Mouse (Mus musculus): ENCODE data around the gene Rufy1.
"Not testable (repeated sequence)": the region's sequence is repeated elsewhere in the genome, so short reads cannot be mapped to it uniquely, and the experiment has no call there.

Gene Rufy1

GRCm38 (mm10) chr11:50430277-50431133, at the start of gene Rufy1:
Gene Rufy1, minus strand, starts transcription at chr11:50431125.
- peak; percentile 79 to 85 for DNase-seq (ENCODE audit: low spot score in 2 of 2)

GRCm38 (mm10) chr11:50478072-50478471, 47.1 kb upstream of the Rufy1 start:
- DNase-seq (ENCODE audit: low spot score in 2 of 2) = no peak

- peak in 1 of 2 experiments; percentile 14 for DNase-seq (ENCODE audit: low spot score in 2 of 2)
Observed at GRCm38 (mm10) chr11:50477486-50478070, 46.7 kb upstream of the Rufy1 start.

- no peak for DNase-seq (ENCODE audit: low spot score in 2 of 2)
Observed at GRCm38 (mm10) chr11:50476971-50477370, 46.0 kb upstream of the Rufy1 start.

- no peak for DNase-seq (ENCODE audit: low spot score in 2 of 2)
Observed at GRCm38 (mm10) chr11:50473933-50474332, 43.0 kb upstream of the Rufy1 start.

GRCm38 (mm10) chr11:50472161-50472939, 41.4 kb upstream of the Rufy1 start:
- DNase-seq (ENCODE audit: low spot score in 2 of 2) = no peak

- no peak for DNase-seq (ENCODE audit: low spot score in 2 of 2)
Observed at GRCm38 (mm10) chr11:50461481-50461880, 30.6 kb upstream of the Rufy1 start.

GRCm38 (mm10) chr11:50459250-50459649, 28.3 kb upstream of the Rufy1 start:
- DNase-seq (ENCODE audit: low spot score in 2 of 2) = no peak

GRCm38 (mm10) chr11:50457111-50457911, 26.4 kb upstream of the Rufy1 start:
- peak; percentile 40 to 42 for DNase-seq (ENCODE audit: low spot score in 2 of 2)

GRCm38 (mm10) chr11:50456455-50456854, 25.5 kb upstream of the Rufy1 start:
- DNase-seq (ENCODE audit: low spot score in 2 of 2) = no peak

GRCm38 (mm10) chr11:50454934-50455333, 24.0 kb upstream of the Rufy1 start:
- DNase-seq (ENCODE audit: low spot score in 2 of 2) = no peak

GRCm38 (mm10) chr11:50450236-50450635, 19.3 kb upstream of the Rufy1 start:
- DNase-seq (ENCODE audit: low spot score in 2 of 2) = no peak

- not testable (repeated sequence) for DNase-seq (ENCODE audit: low spot score in 2 of 2)
Observed at GRCm38 (mm10) chr11:50448163-50448562, 17.2 kb upstream of the Rufy1 start.

GRCm38 (mm10) chr11:50443259-50444065, 12.5 kb upstream of the Rufy1 start:
- no peak for DNase-seq (ENCODE audit: low spot score in 2 of 2)

GRCm38 (mm10) chr11:50441637-50442036, 10.7 kb upstream of the Rufy1 start:
- DNase-seq (ENCODE audit: low spot score in 2 of 2) = peak; percentile 70 to 76

- no peak for DNase-seq (ENCODE audit: low spot score in 2 of 2)
Observed at GRCm38 (mm10) chr11:50440691-50441090, 9.8 kb upstream of the Rufy1 start.

GRCm38 (mm10) chr11:50439857-50440256, 8.9 kb upstream of the Rufy1 start:
- no peak for DNase-seq (ENCODE audit: low spot score in 2 of 2)

- DNase-seq (ENCODE audit: low spot score in 2 of 2) = no peak
Observed at GRCm38 (mm10) chr11:50432896-50433295, 2.0 kb upstream of the Rufy1 start.

- DNase-seq (ENCODE audit: low spot score in 2 of 2) = no peak
Observed at GRCm38 (mm10) chr11:50432069-50432440, 1.1 kb upstream of the Rufy1 start.

- no peak for DNase-seq (ENCODE audit: low spot score in 2 of 2)
Observed at GRCm38 (mm10) chr11:50431134-50432068, 476 bp upstream of the Rufy1 start.

All from frontal cortex, postnatal 36 days (tissue).